Mouse (Mus musculus) inflammation-experienced regulatory T-cells, adult 6 months (primary cell): ENCODE data around the gene Homer2. TPM values are rescaled to one million over a fixed set of nuclear protein-coding genes. Genes with fewer than 3 reads are reported as not detected.

Experiments used
- ATAC-seq: one replicate; pipeline ENCODE4 v1.8.0; 2017
- polyA plus RNA-seq, 3 experiments: library from polyadenylated mRNA; unstranded; fragments of 100-300 nt; shearing (Covaris generic); gene quantifications; one replicate each; pipeline ENCODE4 v1.2.1; 2017

The Homer2 gene
- polyA plus RNA-seq, 3 experiments from 2014 or later, result 0.47 TPM; not detected in 2

GRCm38 (mm10) chr7:81649270-81649669 lies 58.1 kb downstream of the Homer2 start:
- ATAC-seq, result no peak

DNA sequence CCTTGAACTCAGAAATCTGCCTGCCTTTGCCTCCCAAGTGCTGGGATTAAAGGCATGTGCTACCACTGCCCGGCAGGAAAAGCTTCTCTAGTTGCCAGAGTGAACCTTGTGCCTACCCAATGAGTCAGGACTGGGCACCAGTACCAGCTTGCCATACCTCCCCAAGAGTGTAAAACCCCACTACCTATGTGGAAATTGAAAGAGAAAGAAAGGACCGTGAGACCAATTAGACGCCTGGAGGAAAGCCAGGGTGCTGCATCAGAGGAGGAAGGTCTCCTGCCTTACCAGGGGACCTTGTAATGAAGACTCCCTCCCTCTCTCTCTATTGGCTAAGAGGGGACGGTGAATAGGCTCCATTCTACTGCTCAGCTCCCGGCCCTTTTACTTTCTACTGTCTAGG lies 59.4 kb downstream of the Homer2 start:
- ATAC-seq, result no peak

- no peak for ATAC-seq
These were observed 62.6 kb downstream of the Homer2 start for GRCm38 (mm10) chr7:81644551-81645235.

GRCm38 (mm10) chr7:81641101-81641500 lies 66.2 kb downstream of the Homer2 start:
- ATAC-seq, result no peak

DNA sequence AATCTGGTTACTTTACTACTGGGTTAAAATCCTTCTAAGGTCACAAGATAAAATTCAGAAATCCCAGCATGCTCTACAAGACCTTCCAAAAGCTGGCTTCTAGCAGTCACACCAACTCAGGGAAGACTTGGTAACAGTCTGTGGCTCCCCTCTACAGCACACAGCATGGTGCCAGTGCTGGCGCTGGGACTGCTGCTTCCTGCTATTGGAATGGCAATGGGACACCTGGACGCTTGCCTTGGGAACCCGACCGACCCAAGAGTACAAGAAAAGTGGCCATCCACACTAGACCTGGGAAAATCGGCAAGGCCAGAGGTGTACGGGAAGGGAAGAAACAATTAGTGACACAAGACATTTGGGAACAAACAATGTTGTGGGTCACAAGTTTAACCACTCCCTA lies 74.7 kb downstream of the Homer2 start:
- no peak for ATAC-seq

DNA sequence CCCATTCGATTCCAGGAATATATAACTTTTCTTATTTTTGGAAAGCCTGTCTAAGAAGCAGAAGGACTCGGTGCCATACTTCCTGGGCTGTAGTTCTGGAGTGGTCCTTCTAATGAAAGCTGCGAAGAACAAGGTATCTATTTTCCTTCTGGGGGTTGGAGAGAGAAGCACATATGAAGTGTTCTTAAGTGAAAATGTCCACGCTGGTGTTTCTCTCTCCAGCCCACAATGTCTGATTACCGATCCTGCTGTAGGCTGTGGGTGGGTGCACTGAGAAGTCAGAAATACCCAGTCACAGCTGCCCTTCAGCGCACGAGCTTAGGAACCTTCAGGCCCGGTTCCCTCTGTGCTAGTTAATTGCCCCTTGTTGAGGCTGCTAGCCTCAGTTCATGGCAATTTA lies 76.1 kb downstream of the Homer2 start:
- ATAC-seq, result no peak

GRCm38 (mm10) chr7:81626460-81626859 lies 80.9 kb downstream of the Homer2 start:
- no peak for ATAC-seq

DNA sequence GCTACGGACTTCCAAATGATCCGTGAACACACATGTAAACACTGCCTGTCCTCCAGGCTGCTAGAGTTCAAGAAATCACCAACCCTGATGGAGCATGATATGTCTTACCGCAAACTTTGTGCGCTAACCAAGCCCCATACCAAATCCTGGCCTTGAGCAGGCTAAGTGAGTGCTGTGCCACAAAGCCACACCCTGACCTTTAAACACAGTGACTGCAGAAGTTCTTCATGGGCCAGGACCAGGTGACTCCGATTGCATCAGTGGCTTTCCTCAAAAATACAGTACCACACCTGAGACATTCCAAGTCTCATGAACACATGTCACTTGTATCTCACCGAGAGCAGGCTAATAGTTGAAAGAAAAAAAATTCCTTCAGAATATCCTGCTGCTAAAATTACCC lies 83.6 kb downstream of the Homer2 start:
- ATAC-seq, result no peak

- no peak for ATAC-seq
These were observed 84.5 kb downstream of the Homer2 start for GRCm38 (mm10) chr7:81622793-81623192.

- ATAC-seq, result no peak
These were observed 92.3 kb downstream of the Homer2 start for GRCm38 (mm10) chr7:81615031-81615430.

DNA sequence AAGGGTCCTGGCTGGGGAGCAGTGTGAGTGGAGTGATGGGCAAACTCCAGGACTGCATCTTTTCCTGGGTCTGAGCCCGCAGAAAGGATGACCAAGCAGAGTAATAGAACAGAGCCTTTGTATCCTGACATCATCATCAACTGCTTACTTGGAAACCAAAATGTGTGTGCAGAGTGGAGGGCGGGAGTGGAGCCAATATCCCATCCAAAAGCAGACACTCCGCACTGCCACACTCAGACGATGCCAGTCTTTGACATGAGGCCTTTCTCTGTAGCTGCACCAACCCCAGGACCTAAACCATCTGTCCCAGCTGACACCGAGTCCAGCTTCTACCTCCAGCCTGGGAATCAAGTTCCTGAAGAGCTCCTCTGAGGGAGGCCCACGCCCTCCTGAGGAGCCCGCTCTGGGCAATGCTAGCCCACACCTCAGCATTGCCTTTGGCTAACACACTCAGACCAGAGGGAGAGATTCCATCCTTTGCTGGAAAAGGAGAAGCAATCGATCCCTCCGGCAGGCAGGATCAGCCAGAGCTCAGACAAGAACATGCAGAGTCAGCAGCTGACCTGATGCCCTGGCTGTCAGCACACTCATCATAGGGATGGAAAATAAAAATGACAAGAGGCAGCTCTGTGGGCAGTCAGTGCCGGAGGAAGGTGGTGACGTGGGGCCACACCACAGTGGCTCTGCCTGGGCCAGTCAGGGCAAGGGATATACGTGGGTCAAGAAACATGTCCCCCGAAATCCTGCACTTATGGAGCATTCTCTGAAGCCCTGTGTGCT lies 94.3 kb downstream of the Homer2 start:
- ATAC-seq, result no peak

GRCm38 (mm10) chr7:81610125-81610524 lies 97.2 kb downstream of the Homer2 start:
- ATAC-seq, result no peak

DNA sequence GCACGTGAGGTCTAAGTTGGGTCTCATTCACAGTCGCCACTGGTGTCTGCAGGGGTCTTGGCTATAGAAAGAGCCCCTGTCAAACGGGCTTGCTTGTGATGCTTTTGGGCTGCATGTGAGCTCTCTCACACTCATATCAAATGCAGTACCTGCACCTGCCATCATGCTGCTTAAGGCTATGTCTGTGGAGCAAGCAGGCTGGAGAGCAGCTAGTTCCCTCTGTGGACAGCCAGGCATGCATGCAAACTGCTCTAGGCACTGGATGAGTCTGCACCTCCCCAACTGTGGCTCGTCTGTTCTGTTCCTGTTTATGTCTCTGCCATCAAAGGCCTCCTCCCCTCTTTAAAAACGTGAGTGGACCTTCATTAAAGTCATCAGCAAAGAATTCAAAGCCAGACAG lies 100.9 kb downstream of the Homer2 start:
- ATAC-seq, result no peak

DNA sequence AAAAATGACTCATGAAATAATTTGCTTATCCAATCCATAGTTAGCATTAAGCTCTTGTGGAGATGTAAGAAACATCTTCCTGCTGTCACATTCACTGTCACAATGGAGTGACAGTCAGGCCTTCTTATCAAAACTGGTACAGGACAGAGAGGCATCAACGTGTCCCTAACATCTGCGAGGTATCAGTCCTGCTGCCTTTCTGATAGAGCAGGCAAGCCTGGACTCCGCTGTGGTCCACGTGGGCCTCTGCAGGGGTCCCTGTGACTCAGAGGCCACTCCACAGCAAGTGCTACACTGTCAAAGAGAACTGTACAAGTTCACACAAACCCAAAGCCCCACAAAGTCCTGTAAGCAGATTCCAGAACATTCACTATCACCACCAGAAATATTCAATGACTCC lies 101.8 kb downstream of the Homer2 start:
- no peak for ATAC-seq

DNA sequence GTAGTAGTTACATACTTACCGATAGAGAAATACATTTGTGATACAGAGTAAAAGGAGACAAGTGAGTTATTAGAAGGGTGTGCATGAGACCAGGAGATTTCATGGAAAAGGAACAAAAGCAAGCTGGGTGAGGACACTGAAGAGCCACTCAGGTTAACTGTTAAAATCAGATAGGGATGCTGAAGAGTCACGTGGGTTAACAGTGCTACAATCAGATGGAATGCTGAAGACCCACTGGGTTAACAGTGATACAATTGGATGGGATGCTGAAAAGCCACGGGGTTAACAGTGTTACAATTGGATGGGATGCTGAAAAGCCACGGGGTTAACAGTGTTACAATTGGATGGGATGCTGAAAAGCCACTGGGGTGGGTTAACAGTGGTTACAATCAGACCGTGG lies 102.3 kb downstream of the Homer2 start:
- no peak for ATAC-seq

DNA sequence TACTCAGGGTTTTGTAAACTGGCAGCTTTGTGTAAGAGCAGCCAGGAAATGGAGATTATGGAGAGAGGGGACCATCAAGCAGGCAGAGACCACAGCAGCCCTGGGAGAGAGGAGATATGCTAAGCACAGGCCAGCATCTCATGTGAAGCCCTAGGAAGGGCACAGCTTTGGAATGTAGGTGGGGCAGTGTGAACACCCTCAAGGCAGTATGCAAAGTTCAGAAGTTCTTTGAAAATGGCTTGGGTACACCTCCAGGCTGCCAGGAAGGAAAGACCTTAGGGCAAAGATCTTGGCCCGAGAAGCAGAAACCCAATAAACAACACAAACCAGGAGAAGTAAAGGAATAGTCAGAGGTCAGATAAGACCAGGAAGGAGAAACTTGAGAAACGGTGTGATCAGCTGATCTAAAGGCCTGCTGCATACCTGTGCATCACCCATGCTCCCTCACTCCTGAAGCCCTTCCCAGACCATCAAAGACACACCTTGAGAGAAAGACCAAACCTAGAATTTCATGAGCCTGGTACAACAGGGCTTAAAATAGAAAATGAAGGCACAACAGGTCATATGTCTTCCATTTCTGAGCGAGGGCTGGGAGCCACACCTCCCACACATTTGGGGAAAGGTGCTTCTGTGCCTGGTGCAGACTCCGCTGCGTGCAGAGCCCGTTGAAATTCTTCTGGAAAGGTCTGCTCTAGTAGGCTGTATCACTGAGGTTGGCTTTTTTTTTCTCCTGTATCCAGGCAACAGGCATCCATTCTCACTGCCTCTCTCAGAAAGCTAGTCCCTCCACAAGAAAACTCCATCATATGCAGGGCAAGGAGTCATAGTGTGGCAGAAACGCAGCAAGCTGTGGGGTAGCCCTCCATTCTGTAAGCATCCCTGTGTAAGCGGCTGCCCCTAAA lies 107.7 kb downstream of the Homer2 start:
- ATAC-seq, result no peak

DNA sequence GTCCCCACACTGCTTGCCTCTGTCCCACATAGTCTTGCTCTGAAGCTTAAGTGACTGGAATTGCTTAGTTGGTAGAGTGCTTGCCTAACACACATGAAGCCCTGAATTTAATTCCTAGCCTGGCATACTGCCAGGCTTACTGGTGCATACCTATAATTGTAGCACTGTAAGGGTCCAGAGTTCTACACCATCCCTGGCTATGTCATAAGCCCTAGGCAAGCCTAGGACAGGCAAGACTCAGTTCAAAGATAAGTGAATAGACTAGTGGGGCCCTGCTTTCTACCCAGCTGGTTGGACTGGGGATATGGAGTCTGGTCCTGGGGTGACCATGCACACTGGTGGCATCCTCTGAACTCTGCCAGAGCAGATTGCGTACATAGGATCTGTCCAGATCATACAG lies 109.7 kb downstream of the Homer2 start:
- ATAC-seq, result no peak

DNA sequence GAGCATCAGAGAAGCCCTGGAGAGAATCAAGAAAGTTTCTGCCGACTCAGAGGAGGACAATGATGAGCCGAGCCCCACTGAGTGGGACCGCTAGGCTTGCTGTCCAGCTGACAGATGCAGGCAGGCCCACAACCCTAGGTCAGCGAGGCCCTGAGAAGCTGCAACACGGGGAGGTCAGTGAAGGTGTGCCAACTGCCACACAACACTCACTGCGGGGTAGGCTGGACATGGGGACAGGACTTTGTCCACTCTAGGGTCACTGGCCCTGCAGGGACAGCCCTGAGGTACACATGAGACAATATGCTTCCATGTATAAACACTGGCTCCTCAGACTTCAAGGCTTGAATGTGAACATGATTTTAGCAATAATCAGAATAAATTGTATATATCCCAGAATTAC lies 111.2 kb downstream of the Homer2 start:
- no peak for ATAC-seq

DNA sequence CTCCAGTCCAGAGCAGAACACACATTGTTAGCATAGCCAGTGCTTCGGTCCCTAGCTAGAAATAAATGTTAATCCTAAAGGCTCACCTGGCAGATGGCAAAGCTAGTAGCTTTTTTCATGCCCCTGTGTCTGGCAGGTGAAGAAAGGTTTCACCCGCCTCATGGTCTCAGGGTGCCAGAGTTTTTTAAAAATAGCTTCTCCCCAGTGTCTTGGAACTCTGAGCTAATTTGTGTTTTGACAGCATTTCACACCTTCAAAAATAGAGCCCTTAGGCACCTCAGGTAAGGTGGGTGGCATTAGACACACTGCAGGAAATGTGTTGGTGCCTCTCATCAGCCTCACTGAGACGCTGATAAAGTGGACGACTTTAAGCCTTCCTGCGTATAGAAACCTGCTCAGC lies 112.3 kb downstream of the Homer2 start:
- ATAC-seq, result no peak

GRCm38 (mm10) chr7:81593387-81593786 lies 113.9 kb downstream of the Homer2 start:
- ATAC-seq, result no peak

DNA sequence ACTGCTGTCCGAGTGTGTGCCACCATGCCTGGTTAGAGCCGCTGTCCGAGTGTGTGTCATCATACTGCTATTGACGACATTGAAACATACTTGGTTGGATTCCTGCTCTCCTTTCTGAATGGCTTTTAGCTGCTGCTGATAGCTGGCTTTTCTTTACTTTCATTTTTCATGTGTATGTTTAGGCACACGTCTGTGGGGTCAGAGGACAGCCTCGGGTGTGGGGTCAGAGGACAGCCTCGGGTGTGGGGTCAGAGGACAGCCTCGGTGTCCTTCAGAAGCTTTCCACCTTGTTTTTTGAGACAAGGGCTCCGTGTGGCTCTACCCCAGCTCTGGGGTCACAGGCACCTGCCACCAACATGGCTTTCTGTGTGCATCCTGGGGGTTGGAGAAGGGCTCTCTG lies 114.6 kb downstream of the Homer2 start:
- ATAC-seq, result no peak

- ATAC-seq, result no peak
These were observed 120.1 kb downstream of the Homer2 start for GRCm38 (mm10) chr7:81587238-81587637.

- no peak for ATAC-seq
These were observed 122.0 kb downstream of the Homer2 start for GRCm38 (mm10) chr7:81585326-81585725.
